Mouse (Mus musculus) liver, embryonic 16.5 days (tissue): ENCODE results near the gene Tert. TPM values are rescaled to one million over a fixed set of nuclear protein-coding genes. Genes with fewer than 3 reads are reported as not detected.

ENCODE experiments used
- ATAC-seq: fragments of 200-750 bp; cut with Nextera tagmentation; 2 replicates; pipeline ENCODE4 v1.8.0; 2017; ENCODE audit warnings: low read depth, mild to moderate bottlenecking, moderate number of reproducible peaks, moderate library complexity
- H3K27ac ChIP-seq: fragments of 300-500 bp; sonication (generic); 2 replicates; pipeline ENCODE4 v1.5.1; 2014; ENCODE audit warnings: mild to moderate bottlenecking, low read length
- H3K27me3 ChIP-seq: fragments of 300-500 bp; sonication (generic); 2 replicates; pipeline ENCODE4 v1.6.1; 2014; ENCODE audit warnings: low read depth, low read length, mixed read lengths; ENCODE audit not compliant: control insufficient read depth, insufficient read depth
- H3K36me3 ChIP-seq: fragments of 300-500 bp; sonication (generic); 2 replicates; pipeline ENCODE4 v1.6.1; 2014; ENCODE audit warnings: mild to moderate bottlenecking; ENCODE audit not compliant: control insufficient read depth, insufficient read depth
- H3K4me1 ChIP-seq: fragments of 300-500 bp; sonication (generic); 2 replicates; pipeline ENCODE4 v1.6.1; 2014; ENCODE audit warnings: low read depth, low read length, mixed read lengths; ENCODE audit not compliant: control insufficient read depth
- H3K4me2 ChIP-seq: fragments of 300-500 bp; sonication (generic); 2 replicates; pipeline ENCODE4 v1.6.1; 2014; ENCODE audit warnings: low read depth, low read length, mixed read lengths
- H3K4me3 ChIP-seq: fragments of 300-500 bp; sonication (generic); 2 replicates; pipeline ENCODE4 v1.5.1; 2014; ENCODE audit warnings: low read depth, mild to moderate bottlenecking, low read length
- H3K9ac ChIP-seq: fragments of 300-500 bp; sonication (generic); 2 replicates; pipeline ENCODE4 v1.6.1; 2014; ENCODE audit warnings: low read depth, low read length
- H3K9me3 ChIP-seq: fragments of 300-500 bp; sonication (generic); replicated peaks from 2 replicates; pipeline ENCODE4 v1.6.1; 2016; ENCODE audit warnings: low read length; ENCODE audit not compliant: control insufficient read depth
- WGBS: fragments of 180-500 bp; shearing (Covaris S2); extraction: QIAGEN DNeasy Blood & Tissue Kit; methylation state at CpG from one replicate; pipeline ENCODE4 v1.1.7; 2014; ENCODE audit not compliant: insufficient replicate concordance; 5-methylcytosine and 5-hydroxymethylcytosine counted together
- polyA plus RNA-seq: library from polyadenylated mRNA; unstranded; fragments of >200 nt; fragmentation: Nextera tagmentation; extraction: Ambion mirVana; gene quantifications from 2 replicates; pipeline ENCODE4 v1.2.1, GENCODE M21; 2015

Tert gene
- polyA plus RNA-seq, 1 experiment from 2014 or later = 2.2 TPM

DNA sequence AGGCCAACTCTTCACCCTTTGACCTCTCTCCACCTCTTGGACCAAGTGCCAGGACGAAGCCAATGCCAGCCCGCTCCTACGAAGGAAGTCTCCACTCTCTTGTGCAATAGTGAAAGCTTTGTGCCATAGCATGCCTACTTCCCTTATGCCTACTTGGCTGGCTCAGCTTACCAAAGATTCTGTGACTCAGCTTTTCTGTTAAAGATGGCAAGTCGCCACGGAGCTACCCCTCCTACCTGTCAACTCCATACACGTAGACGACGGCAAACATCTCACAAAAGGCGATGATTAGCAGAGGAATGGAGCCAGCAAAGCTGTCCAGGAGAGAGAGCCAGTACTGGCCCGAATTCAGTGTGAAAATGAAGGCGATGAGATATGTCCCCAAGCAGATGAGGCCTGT lies 57.0 kb downstream of the Tert start:
- Histone ChIP-seq H3K36me3 (no peaks in the 10 kb centered on the region), H3K4me3 (no peak overlapping the region), H3K9me3 (no peaks in the 10 kb centered on the region), H3K27ac (no peak overlapping the region), H3K9ac (no peak overlapping the region), H3K27me3 (no peaks in the 10 kb centered on the region), H3K4me2 (no peak overlapping the region), H3K4me1 (peaks cover 5% of the 10 kb centered on the region)
- WGBS = 72% methylated on average over 11 of the region's 11 CpGs
- ATAC-seq = no peak

DNA sequence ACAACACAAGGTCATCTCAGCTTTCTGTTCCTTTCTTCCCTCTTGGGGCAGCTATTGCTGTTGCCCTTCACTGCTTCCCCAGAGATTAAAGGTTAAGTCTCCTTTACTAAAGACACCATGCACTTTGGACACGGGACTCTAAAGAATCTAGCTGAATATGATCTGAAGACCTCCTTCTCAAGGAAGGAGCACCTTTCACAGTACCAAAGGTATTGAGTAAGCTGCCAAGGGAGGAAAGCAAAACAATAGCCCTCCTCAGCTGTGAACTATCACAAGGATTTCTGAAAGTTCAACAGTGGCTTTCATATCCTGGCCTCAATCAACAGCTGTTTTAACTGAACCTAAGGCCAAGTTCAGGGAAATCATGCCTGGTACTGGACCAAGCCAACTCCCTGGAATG lies 57.7 kb downstream of the Tert start:
- no peak for ATAC-seq
- Histone ChIP-seq H3K27ac (no peak overlapping the region), H3K27me3 (no peaks in the 10 kb centered on the region), H3K9me3 (no peaks in the 10 kb centered on the region), H3K4me2 (no peak overlapping the region), H3K36me3 (no peaks in the 10 kb centered on the region), H3K4me1 (peaks cover 3% of the 10 kb centered on the region), H3K4me3 (no peak overlapping the region), H3K9ac (no peak overlapping the region)
- 47% methylated on average over 1 of the region's 1 CpGs for WGBS

DNA sequence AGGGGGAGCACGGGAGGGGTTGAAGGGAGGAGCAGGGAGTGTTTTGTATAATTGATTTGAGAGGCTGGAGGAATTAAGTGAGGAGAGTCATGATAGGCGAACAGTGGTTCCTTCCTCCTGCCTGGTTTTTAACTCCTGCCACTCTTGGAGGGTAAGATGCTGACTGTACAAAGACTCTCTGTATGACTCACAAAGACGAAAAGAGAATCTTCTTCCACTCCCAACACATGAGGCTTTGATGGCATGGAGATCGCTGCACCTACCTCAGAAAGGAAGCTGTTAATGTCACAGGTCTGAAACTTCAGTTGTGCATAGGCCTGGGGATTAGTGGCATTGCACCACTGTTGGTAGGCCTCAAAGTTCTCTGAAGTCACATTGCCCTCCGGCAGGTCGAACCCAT lies 58.8 kb downstream of the Tert start:
- Histone ChIP-seq H3K4me3 (no peak overlapping the region), H3K27ac (no peak overlapping the region), H3K4me1 (no peaks in the 10 kb centered on the region), H3K9me3 (no peaks in the 10 kb centered on the region), H3K36me3 (no peaks in the 10 kb centered on the region), H3K27me3 (no peaks in the 10 kb centered on the region), H3K4me2 (no peak overlapping the region), H3K9ac (no peak overlapping the region)
- no peak for ATAC-seq
- WGBS = 62% methylated on average over 6 of the region's 6 CpGs

DNA sequence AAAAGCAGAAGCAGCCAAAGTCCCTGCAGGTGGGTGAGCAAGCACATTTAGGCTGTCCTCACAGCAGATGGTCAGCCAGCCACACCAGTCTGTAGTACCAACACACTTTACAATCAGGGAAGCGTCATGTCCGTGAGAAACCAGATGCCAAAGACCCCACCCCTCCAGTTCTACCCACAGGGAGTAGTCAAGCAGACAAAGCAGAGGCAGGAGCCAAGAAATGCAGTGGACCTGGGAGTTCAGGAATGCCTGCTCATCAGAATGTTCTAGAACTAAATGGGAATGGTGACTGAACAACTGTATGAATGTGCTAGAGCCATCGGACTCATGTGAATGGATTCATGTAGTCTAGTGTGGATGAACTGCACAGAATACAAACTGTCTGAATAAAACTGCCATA lies 60.9 kb downstream of the Tert start:
- Histone ChIP-seq H3K4me1 (no peaks in the 10 kb centered on the region), H3K27ac (no peak overlapping the region), H3K9ac (no peak overlapping the region), H3K9me3 (no peaks in the 10 kb centered on the region), H3K4me2 (no peak overlapping the region), H3K36me3 (no peaks in the 10 kb centered on the region), H3K4me3 (no peak overlapping the region), H3K27me3 (no peaks in the 10 kb centered on the region)
- ATAC-seq = no peak
- 67% methylated on average over 3 of the region's 3 CpGs for WGBS

DNA sequence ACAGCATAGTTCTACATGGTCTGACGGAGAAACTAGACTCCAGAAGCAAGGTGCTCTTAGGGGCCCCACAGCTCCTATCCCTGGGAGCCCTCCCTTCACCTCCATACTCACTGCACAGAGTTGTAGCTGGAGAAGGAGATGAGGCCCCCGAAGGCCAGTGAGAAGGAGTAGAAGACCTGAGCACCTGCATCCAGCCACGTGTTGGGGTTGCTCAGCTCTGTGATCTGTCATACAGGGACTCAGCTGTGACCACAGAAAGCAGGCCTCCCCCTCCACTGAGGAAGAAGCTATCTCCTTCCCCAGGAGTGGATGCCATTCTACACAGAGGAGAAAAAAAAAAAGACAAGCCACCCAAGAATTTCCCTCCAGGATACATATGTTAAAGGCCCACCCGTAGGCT lies 62.2 kb downstream of the Tert start:
- no peaks in the 10 kb centered on the region for H3K9me3 ChIP-seq
- H3K27me3 ChIP-seq = no peaks in the 10 kb centered on the region
- ATAC-seq = no peak
- no peaks in the 10 kb centered on the region for H3K36me3 ChIP-seq
- H3K4me3 ChIP-seq = no peak overlapping the region
- WGBS = 53% methylated on average over 4 of the region's 4 CpGs
- H3K9ac ChIP-seq = no peak overlapping the region
- no peak overlapping the region for H3K4me2 ChIP-seq
- H3K4me1 ChIP-seq = no peaks in the 10 kb centered on the region; the same call in 1 of the 2 replicates
- H3K27ac ChIP-seq = no peak overlapping the region

DNA sequence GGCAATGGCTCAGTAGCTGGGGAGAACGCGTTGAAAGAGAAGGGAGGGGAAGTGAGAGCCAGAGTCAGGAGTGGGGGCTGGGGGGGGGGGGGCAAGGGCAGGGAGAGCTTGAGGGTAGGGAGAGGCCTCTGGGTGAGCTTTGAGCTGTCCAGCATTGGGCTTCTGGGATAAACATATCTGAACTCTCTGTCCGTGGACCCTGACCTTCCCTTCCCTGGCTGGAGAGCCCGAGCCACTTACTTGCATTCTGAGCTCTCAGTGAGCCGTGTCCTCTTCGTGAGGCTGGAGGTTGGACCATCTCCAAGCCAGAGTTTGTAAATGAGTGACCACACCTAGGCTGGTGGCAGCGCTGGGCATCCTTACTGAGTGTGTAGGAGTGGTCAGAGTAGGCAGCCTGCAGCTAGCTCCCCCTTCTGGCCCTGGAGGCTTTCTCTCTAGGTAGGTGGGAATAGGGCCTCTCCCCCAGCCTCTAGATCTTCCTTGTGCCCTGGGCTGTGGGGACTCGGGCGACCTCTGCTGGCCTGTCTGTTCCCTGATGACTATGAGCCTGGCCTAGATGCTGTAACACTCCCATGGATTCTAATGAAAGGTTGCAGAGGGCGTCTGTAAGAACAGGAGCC lies 65.6 kb downstream of the Tert start:
- Histone ChIP-seq H3K9me3 (no peaks in the 10 kb centered on the region), H3K27ac (peak overlapping the region; percentile 75), H3K9ac (no peak overlapping the region), H3K4me3 (no peak overlapping the region), H3K27me3 (no peaks in the 10 kb centered on the region), H3K4me2 (0 out of 2 replicates have a peak overlapping the region, but pooled peaks have one; percentile 13), H3K4me1 (no peaks in the 10 kb centered on the region; the same call in none of the 2 replicates), H3K36me3 (no peaks in the 10 kb centered on the region)
- 23% methylated on average over 10 of the region's 10 CpGs for WGBS
- peak; percentile 91 for ATAC-seq

DNA sequence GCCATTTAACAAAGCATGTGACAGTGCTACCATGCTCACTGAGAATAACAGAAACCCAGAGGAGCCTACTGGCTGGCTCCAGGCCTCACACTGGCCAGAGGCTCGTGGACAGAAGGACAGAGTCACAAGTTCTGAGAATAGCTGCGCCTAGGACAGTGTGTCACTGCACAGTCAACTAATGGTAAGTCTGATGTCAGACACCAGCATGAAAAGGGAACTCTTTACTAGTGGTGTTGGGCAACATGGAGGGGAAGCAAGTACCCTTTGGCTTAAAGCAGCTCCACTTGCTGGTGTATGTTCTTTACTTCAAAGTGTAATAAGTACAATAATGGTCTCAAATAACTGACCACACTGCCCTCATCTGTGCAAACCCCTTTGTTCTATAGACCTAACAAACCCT lies 66.6 kb downstream of the Tert start:
- H3K9ac ChIP-seq = no peak overlapping the region
- no peak overlapping the region for H3K4me2 ChIP-seq
- no peaks in the 10 kb centered on the region; the same call in none of the 2 replicates for H3K4me1 ChIP-seq
- no peak for ATAC-seq
- no peaks in the 10 kb centered on the region for H3K9me3 ChIP-seq
- H3K27me3 ChIP-seq = no peaks in the 10 kb centered on the region
- H3K36me3 ChIP-seq = no peaks in the 10 kb centered on the region
- no peak overlapping the region for H3K4me3 ChIP-seq
- WGBS = 36% methylated on average over 2 of the region's 2 CpGs
- H3K27ac ChIP-seq = no peak overlapping the region

DNA sequence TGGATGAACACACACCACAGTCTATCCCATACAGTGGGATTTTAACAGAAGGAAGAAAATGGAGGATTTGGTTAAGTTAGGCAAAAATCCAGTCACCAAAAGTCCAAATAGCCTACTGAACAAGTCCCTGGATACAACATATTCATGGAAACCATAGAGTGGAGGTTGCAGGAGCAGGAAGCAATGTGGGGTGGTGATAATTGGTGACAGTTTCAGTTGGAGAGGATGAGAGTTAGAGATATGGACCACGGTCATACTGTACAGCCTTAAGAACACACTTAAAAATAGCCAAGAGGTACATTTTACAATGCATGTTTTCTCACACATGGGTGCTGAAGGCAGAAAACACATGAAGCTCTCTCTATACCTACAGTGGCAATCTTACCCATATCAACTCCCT lies 68.3 kb downstream of the Tert start:
- Histone ChIP-seq H3K9me3 (no peaks in the 10 kb centered on the region), H3K4me3 (no peak overlapping the region), H3K4me1 (no peaks in the 10 kb centered on the region; the same call in none of the 2 replicates), H3K27me3 (no peaks in the 10 kb centered on the region), H3K36me3 (no peaks in the 10 kb centered on the region), H3K9ac (no peak overlapping the region), H3K4me2 (no peak overlapping the region), H3K27ac (no peak overlapping the region)
- WGBS = 15% methylated on average over 1 of the region's 1 CpGs
- no peak for ATAC-seq

DNA sequence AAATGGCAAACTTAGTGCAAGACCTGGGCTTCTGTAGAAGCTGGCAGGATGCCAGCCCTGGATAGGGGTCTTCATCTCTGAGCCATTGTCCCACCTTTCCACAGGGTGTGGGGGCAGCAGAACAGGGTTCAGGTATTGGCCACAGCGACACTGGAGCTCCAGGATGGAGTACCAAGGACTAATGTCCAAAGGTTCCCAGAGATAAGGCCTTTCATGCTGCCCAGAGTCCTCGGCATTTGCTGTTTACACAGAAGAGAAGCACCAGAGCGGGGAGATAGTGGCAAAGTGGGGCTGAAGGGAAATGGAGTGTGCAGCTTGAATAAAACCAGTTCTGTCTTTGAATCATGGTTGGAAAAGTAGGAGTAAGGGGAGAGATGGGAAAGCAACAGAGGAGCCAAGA lies 69.8 kb downstream of the Tert start:
- no peak overlapping the region for H3K4me2 ChIP-seq
- no peak overlapping the region for H3K27ac ChIP-seq
- no peak overlapping the region for H3K9ac ChIP-seq
- no peaks in the 10 kb centered on the region; the same call in none of the 2 replicates for H3K4me1 ChIP-seq
- WGBS = 39% methylated on average over 3 of the region's 3 CpGs
- ATAC-seq = no peak
- no peaks in the 10 kb centered on the region for H3K27me3 ChIP-seq
- no peaks in the 10 kb centered on the region for H3K9me3 ChIP-seq
- H3K4me3 ChIP-seq = no peak overlapping the region
- H3K36me3 ChIP-seq = no peaks in the 10 kb centered on the region
